ENCODE assay signal across 14 mouse cellular contexts in the genomic region with DNA sequence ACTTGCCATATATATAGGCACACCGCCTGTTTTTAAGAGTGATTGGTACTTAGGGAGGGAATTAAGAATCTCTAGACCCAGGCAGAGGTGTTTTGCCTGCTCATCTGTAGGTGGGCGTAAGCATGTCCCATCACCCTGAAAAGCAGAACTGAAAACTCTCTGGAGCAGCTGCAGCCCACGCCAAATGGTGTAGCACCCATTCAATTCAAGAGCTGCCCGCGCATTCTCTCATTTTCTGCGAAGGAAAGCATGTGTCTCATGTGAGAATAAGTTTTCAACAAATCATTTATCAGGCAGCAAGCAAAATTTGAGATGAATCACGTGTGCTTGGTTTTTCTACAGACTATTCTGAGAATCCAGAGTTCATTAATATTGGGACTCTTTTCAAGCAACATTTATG.
DNase-seq lines count a peak whose midpoint lies in the region; ATAC-seq and TF ChIP-seq lines count a peak whose summit lies in the region.
"Had no signal": no experiment of that assay in that cellular context is flagged by ENCODE, and none has a peak within 500 bp of the region (broad histone marks: within the 10 kb centered on the region; RNA-seq: fewer than 3 reads in every experiment).

No protein-coding gene starts in this region.

- H3K27me3 ChIP-seq in lung, embryonic 15.5 days: no peaks in the 10 kb centered on the region
- H3K27me3 ChIP-seq in spleen, adult 2 months (ENCODE audit: control insufficient read depth, insufficient read depth, low read length): no peaks in the 10 kb centered on the region
- H3K27me3 ChIP-seq: embryonic facial prominence, embryonic 15.5 days had no signal

- no peak for DNase-seq in lung, postnatal 10 days
- peak; percentile 65 to 78 for DNase-seq in frontal cortex, adult 2 months (ENCODE audit: extremely low spot score in 1 of 2, low spot score in 1 of 2)
- DNase-seq in left cerebral cortex, postnatal 25 days (ENCODE audit: low spot score in 2 of 2): peak; percentile 62 to 88
- DNase-seq in spleen, adult 2 months (ENCODE audit: low read depth in 1 of 2, low spot score in 2 of 2): peak; percentile 48 to 54
- no peak for DNase-seq in embryo, embryonic 10 days (ENCODE audit: low spot score)
- no peak for DNase-seq in cerebellum, postnatal 10 days
- DNase-seq: gastrocnemius, postnatal 10 days; heart, postnatal 10 days; thymus, adult 2 months had no signal

- H3K4me2 ChIP-seq in lung, embryonic 15.5 days: no peak overlapping the region
- H3K4me2 ChIP-seq: embryonic facial prominence, embryonic 15.5 days had no signal

- no peak for ATAC-seq in lung, embryonic 15.5 days (ENCODE audit: borderline replicate concordance, extremely low read depth, low FRiP score, low TSS enrichment)
- ATAC-seq: midbrain, embryonic 16.5 days had no signal

- peaks cover 8% of the 10 kb centered on the region; the same call in 1 of the 2 replicates for H3K36me3 ChIP-seq in lung, embryonic 15.5 days
- H3K36me3 ChIP-seq in spleen, adult 2 months (ENCODE audit: control insufficient read depth, insufficient read depth, low read length): no peaks in the 10 kb centered on the region
- H3K36me3 ChIP-seq: G1E had no signal

- H3K27ac ChIP-seq in lung, embryonic 15.5 days: peak overlapping the region; percentile 57; the same call in 1 of the 2 replicates
- no peak overlapping the region for H3K27ac ChIP-seq in spleen, adult 2 months (ENCODE audit: insufficient read depth, low read length)
- H3K27ac ChIP-seq: embryonic facial prominence, embryonic 15.5 days; liver, embryonic 14.5 days had no signal

- intact Hi-C loops in left cerebral cortex, postnatal 25 days (cut with DNase I): no loop called here

- TF ChIP-seq POLR2A in spleen, adult 2 months (IDR thresholded peaks at IDR 0.05; ENCODE audit: low read depth, low read length): no peak

- no peak overlapping the region for H3K4me3 ChIP-seq in lung, embryonic 15.5 days
- H3K4me3 ChIP-seq in spleen, adult 2 months (ENCODE audit: extremely low read depth, insufficient read depth, insufficient read length): no peak overlapping the region
- H3K4me3 ChIP-seq: embryonic facial prominence, embryonic 15.5 days had no signal

- WGBS in lung, embryonic 15.5 days: 62% methylated on average over 7 of the region's 7 CpGs
- WGBS in spleen, adult 2 months: 31% methylated on average over 7 of the region's 7 CpGs

- H3K9me3 ChIP-seq in lung, embryonic 15.5 days: no peaks in the 10 kb centered on the region
- H3K9me3 ChIP-seq: embryonic facial prominence, embryonic 15.5 days had no signal

- TF ChIP-seq CTCF in spleen, adult 2 months (IDR thresholded peaks at IDR 0.05; ENCODE audit: extremely low read depth, insufficient read depth, insufficient read length, insufficient replicate concordance): no peak

- no peak overlapping the region for H3K9ac ChIP-seq in lung, embryonic 15.5 days
- H3K9ac ChIP-seq: embryonic facial prominence, embryonic 15.5 days; liver, embryonic 14.5 days had no signal

- peaks cover 24% of the 10 kb centered on the region for H3K4me1 ChIP-seq in lung, embryonic 15.5 days
- peaks cover 3% of the 10 kb centered on the region for H3K4me1 ChIP-seq in spleen, adult 2 months (ENCODE audit: control insufficient read depth, insufficient read depth, insufficient read length)

Comparison
In these comparisons a context has a peak if more than half of its experiments do, and no peak if none do; other contexts are left out.
1. DNase-seq: peak in frontal cortex, adult 2 months (2 of 2), left cerebral cortex, postnatal 25 days (2 of 2) and spleen, adult 2 months (2 of 2); none in lung, postnatal 10 days (single experiment), embryo, embryonic 10 days (single experiment) and cerebellum, postnatal 10 days (0 of 2).